Mouse (Mus musculus): ENCODE results near the gene Pigyl. TPM values are rescaled to one million over a fixed set of nuclear protein-coding genes. Genes with fewer than 3 reads are reported as not detected.
A peak's percentile ranks its signal among the peaks of the same experiment; 100 is the strongest.

The Pigyl gene
- total RNA-seq, 1 experiment, result 27.3 TPM

DNA sequence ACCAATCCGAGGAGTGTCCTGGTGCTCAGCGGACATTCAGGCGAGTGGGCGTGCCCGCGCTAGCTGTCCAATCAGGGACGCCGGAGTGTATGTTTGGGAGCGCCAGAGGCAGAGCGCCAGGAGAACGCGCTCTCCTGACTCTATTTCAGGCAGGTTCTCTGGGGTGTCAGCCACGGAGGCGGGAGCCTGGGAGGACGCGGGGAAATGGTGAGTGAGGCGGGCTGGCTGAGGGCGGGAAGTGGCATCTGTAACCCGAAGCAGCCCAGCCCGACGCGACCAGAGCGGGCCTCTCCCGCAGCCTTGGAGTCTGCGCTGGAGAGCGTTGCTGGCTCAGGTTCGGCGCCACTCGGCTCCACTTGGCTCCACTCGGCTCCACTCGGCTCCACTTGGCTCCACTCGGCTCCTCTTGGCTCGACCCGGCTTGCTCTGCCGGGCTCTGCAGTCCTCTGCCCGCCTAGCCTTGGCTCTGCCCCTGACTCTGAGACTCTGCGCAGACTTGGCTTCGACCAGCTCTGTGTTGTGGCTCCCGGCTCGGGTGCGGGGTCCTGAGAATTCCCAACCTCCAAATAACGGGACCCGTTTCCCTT, 31.5 kb downstream of the Pigyl start, which contains the start of gene Zfp872:
TSS of gene Zfp872 (plus strand) at position 66 of the 587 bp plus-strand sequence.
- peak within 1 kb of the TSS; percentile 52 to 57 for H3K4me3 ChIP-seq (ENCODE audit: insufficient read depth in 1 of 2, low read depth in 1 of 2, low read length in 2 of 2, poor library complexity in 1 of 2, severe bottlenecking in 1 of 2)
- DNase-seq (ENCODE audit: low read depth, low spot score), result peak; percentile 16
- no peaks in the 10 kb centered on the region for H3K4me1 ChIP-seq (ENCODE audit: control insufficient read depth in 2 of 2, insufficient read depth in 2 of 2, low read length in 2 of 2, poor library complexity in 1 of 2)
- in situ Hi-C loops (cut with MboI; ENCODE audit: low sequenced_read_pairs in 2 of 2, unreplicated experiment in 2 of 2), result no loop called here
- H3K27ac ChIP-seq (ENCODE audit: insufficient read depth, low read depth, low read length, poor library complexity, severe bottlenecking), result no peak within 1 kb of the TSS
- TF ChIP-seq CHD2 (IDR thresholded peaks at IDR 0.05; ENCODE audit: low read depth, low read length), result no peak
- no peak for TF ChIP-seq MAFK (IDR thresholded peaks at IDR 0.05; ENCODE audit: insufficient read depth, low read depth, low read length)
- TF ChIP-seq ZNF384 (IDR thresholded peaks at IDR 0.05; ENCODE audit: low read depth, low read length), result no peak
- TF ChIP-seq HCFC1 (IDR thresholded peaks at IDR 0.05; ENCODE audit: borderline replicate concordance, insufficient read depth, low read length), result no peak
- TF ChIP-seq ZC3H11A (IDR thresholded peaks at IDR 0.05; ENCODE audit: borderline replicate concordance, low read depth, low read length), result no peak
- no peaks in the 10 kb centered on the region for H3K36me3 ChIP-seq (ENCODE audit: control insufficient read depth, insufficient read depth, low read length, poor library complexity, severe bottlenecking)
- peak within 1 kb of the TSS; percentile 36 for H3K9ac ChIP-seq (ENCODE audit: insufficient read depth, low read depth, low read length, poor library complexity, severe bottlenecking)
- H3K9me3 ChIP-seq (ENCODE audit: control insufficient read depth, insufficient read depth, low read depth, low read length), result peaks cover 15% of the 10 kb centered on the region

DNA sequence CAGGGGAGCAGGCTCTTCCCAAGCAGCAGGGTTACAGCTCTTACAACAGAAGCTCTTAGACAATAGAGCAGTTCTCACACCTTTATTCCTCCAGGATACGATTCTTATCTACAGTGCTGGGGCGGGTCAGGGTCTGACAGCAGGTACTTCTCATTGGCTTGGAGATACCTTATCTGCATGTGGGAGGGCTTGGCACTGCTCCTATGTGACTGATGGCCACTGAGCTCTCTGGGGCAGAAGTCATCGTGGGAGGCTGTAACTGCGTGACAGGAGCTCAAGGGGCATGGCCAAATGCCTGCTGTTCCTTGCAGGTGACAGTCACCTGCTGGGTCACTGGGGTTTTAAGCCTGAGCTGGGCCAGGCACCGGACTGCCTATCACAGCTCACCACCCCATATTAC, 39.8 kb downstream of the Pigyl start:
- no peak for TF ChIP-seq MAFK (IDR thresholded peaks at IDR 0.05; ENCODE audit: insufficient read depth, low read depth, low read length)
- no peak for TF ChIP-seq ZNF384 (IDR thresholded peaks at IDR 0.05; ENCODE audit: low read depth, low read length)
- TF ChIP-seq HCFC1 (IDR thresholded peaks at IDR 0.05; ENCODE audit: borderline replicate concordance, insufficient read depth, low read length), result no peak
- no peak for TF ChIP-seq CHD2 (IDR thresholded peaks at IDR 0.05; ENCODE audit: low read depth, low read length)
- Histone ChIP-seq H3K36me3 (ENCODE audit: control insufficient read depth, insufficient read depth, low read length, poor library complexity, severe bottlenecking) (no peaks in the 10 kb centered on the region), H3K4me3 (ENCODE audit: insufficient read depth in 1 of 2, low read depth in 1 of 2, low read length in 2 of 2, poor library complexity in 1 of 2, severe bottlenecking in 1 of 2) (no peak overlapping the region), H3K27ac (ENCODE audit: insufficient read depth, low read depth, low read length, poor library complexity, severe bottlenecking) (no peak overlapping the region), H3K9me3 (ENCODE audit: control insufficient read depth, insufficient read depth, low read depth, low read length) (no peaks in the 10 kb centered on the region), H3K4me1 (ENCODE audit: control insufficient read depth in 2 of 2, insufficient read depth in 2 of 2, low read length in 2 of 2, poor library complexity in 1 of 2) (peaks cover 0 to 2% of the 10 kb centered on the region in 2 experiments; a peak in 1 of 4 replicates), H3K9ac (ENCODE audit: insufficient read depth, low read depth, low read length, poor library complexity, severe bottlenecking) (no peak overlapping the region)
- DNase-seq (ENCODE audit: low read depth, low spot score), result no peak
- in situ Hi-C loops (cut with MboI; ENCODE audit: low sequenced_read_pairs in 2 of 2, unreplicated experiment in 2 of 2), result no loop called here

Other genes starting within 250 kb of the Pigyl start
- gene Rab3d, start 238.7 kb upstream of the Pigyl start, total RNA-seq (2012; rRNA removed), result 4.4 and 9.5 TPM in 2 replicates
- 1.8 and 1.9 TPM in 2 replicates for gene Ccdc159, start 229.4 kb upstream of the Pigyl start, total RNA-seq (2012; rRNA removed)
- 38.1 and 75.3 TPM in 2 replicates for gene Tmem205, start 229.3 kb upstream of the Pigyl start, total RNA-seq (2012; rRNA removed)
- 2.0 and 2.6 TPM in 2 replicates for gene Plppr2, start 219.8 kb upstream of the Pigyl start, total RNA-seq (2012; rRNA removed)
- gene Swsap1, start 201.1 kb upstream of the Pigyl start, total RNA-seq (2012; rRNA removed), result 9.5 and 10.8 TPM in 2 replicates
- gene Epor, start 193.3 kb upstream of the Pigyl start, total RNA-seq (2012; rRNA removed), result 1.7 and 3.9 TPM in 2 replicates
- 0.27 and 0.37 TPM in 2 replicates for gene Rgl3, start 167.4 kb upstream of the Pigyl start, total RNA-seq (2012; rRNA removed)
- 1.4 and 2.5 TPM in 2 replicates for gene Ccdc151, start 154.2 kb upstream of the Pigyl start, total RNA-seq (2012; rRNA removed)
- gene Prkcsh, start 154.0 kb upstream of the Pigyl start, total RNA-seq (2012; rRNA removed), result 234 and 379 TPM in 2 replicates
- 2.6 and 5.0 TPM in 2 replicates for gene Elavl3, start 104.8 kb upstream of the Pigyl start, total RNA-seq (2012; rRNA removed)
- not detected in 2 replicates for gene Gm49318, start 85.6 kb upstream of the Pigyl start, total RNA-seq (2012; rRNA removed)
- gene Zfp653, start 85.5 kb upstream of the Pigyl start, total RNA-seq (2012; rRNA removed), result 10.9 and 14.3 TPM in 2 replicates
- 37.5 and 38.2 TPM in 2 replicates for gene Ecsit, start 71.4 kb upstream of the Pigyl start, total RNA-seq (2012; rRNA removed)
- gene Cnn1, start 57.6 kb upstream of the Pigyl start, total RNA-seq (2012; rRNA removed), result 14.0 and 25.6 TPM in 2 replicates
- gene Elof1, start 39.7 kb upstream of the Pigyl start, total RNA-seq (2012; rRNA removed), result 72.0 and 85.3 TPM in 2 replicates
- gene Acp5, start 21.1 kb upstream of the Pigyl start, total RNA-seq (2012; rRNA removed), result 14.6 and 17.3 TPM in 2 replicates
- 0.22 TPM in 1 of 2 replicates, not detected in the other for gene Zfp872, start 31.2 kb downstream of the Pigyl start, total RNA-seq (2012; rRNA removed)
- gene Zfp809, start 68.9 kb downstream of the Pigyl start, total RNA-seq (2012; rRNA removed), result 90.7 and 129 TPM in 2 replicates
- 9.6 and 11.3 TPM in 2 replicates for gene Zfp599, start 103.0 kb downstream of the Pigyl start, total RNA-seq (2012; rRNA removed)
- 7.8 and 14.3 TPM in 2 replicates for gene Zfp810, start 150.8 kb downstream of the Pigyl start, total RNA-seq (2012; rRNA removed)
- gene Anln, start 232.3 kb downstream of the Pigyl start, total RNA-seq (2012; rRNA removed), result 155 and 168 TPM in 2 replicates

Measured in ES-E14 (cell line).